Mouse (Mus musculus): ENCODE data around the gene Smox. TPM values are rescaled to one million over a fixed set of nuclear protein-coding genes. Genes with fewer than 3 reads are reported as not detected.

Smox gene
- total RNA-seq, 2 experiments from 2014 or later: 75.6 to 87.3 TPM

DNA sequence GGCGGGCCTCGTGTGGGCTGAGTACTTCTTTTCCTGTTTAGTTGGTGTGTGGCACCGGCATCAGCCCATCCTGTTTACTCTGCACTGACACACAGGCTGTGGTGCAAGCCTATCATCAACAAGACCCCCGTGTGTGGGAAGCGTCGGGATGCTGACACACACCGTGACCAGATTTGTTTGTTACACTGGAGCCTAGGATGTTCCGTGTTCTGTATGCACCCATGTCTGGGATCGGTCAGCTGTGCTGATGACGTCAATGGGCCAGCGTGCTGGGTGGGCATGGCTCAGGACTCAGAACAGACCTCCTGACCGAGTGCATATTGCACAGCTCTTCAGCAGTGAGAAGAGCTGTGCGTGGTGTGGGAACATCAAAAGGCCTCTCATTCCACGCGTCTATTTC, 6.2 kb upstream of the Smox start:
- DNase-seq: no peak

GRCm38 (mm10) chr2:131486046-131486445, 5.2 kb upstream of the Smox start:
- DNase-seq: no peak

DNA sequence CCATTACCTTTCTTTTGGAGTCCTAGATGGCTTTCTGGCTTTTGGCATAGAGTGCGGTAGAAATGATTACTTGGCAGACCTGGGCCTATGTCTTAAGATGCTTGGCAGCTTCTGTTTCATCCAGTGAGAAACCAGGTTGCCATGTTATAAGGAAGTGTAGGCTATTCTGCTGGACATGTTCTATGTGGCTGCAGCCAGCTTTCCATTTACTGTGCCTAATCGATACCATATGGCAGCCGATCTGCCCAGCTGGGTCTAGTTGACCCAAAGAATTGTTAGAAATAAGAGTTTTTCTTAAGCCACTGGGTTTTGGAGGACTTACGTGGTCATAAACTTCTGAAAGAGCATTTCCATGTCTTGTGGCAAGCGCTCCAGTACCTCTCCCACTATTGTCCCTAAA, 4.0 kb upstream of the Smox start:
- no peak for DNase-seq

DNA sequence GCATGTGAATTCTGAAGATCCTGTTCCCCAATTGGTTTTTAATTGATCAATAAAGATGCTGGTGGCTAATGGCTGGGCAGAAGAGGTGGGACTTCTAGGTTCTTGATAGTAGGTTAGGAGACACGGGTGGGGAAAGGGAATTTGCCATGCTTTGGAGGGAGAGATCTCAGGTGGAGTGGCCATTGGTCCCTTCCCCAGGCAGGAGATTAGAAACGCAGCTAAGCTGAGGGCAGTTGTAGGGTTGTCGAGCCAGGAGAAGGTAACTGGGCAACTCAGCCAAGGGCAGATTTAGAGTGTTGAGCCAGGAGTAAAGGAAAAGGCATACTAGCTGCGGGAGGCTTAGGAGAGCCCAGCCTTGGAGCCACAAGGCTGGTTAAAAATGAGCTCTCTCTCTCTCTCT, 3.0 kb upstream of the Smox start:
- no peak for DNase-seq

- no peak for DNase-seq
These were observed 2.4 kb upstream of the Smox start for GRCm38 (mm10) chr2:131488870-131489269.

DNA sequence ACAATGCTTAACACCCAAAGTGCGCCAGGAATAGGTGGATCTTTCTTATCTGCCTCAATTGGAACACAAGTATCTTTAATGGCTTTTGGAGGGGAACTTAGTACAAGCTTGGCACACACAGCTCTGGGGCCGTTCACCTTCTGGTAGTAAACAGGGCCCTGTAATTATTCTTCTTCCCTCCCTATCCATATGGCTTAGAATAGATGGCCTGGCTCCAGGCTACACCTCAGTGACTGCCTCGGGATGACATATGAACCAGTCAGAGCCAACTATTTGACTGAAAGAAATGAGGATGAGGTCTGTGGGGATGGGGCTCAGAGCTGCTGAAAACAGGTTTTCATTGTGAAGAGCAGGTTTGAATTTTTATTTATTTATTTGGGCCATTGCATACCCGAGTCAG, 1.7 kb upstream of the Smox start:
- no peak for DNase-seq

GRCm38 (mm10) chr2:131491707-131492595, 655 bp downstream of the Smox start:
- peak; percentile 83 to 84 for DNase-seq

DNA sequence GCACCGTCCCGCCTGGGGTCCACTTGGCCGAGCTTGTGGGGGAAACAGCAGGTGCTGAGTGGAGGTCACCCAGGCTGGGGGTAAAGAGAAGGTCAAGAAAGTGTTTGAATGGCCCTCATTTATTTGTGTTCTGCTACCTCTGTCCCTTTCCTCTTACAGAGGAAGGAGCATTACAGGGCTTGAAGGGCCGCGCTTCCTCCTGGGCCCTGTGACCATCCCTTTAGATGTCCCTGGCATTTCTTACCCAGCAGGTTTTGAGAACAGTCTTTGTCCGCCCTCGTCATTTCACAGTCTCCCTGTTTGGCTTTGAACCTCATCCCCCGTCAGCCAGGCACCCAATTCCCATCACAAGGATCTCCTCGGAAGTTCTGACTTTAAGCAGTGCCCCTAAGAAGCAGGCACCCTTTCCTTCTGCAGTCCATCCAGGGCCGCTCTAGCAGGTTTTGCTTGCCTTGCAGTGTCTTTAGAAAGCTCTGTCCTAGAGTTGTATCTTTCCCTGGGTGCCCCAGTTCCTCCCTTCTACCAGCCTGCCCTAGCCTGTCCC, 1.4 kb downstream of the Smox start:
- no peak for DNase-seq

GRCm38 (mm10) chr2:131493446-131493845, 2.1 kb downstream of the Smox start:
- DNase-seq: no peak

- no peak for DNase-seq
These were observed 4.0 kb downstream of the Smox start for GRCm38 (mm10) chr2:131495256-131495655.

- no peak for DNase-seq
These were observed 5.0 kb downstream of the Smox start for GRCm38 (mm10) chr2:131496125-131496820.

DNA sequence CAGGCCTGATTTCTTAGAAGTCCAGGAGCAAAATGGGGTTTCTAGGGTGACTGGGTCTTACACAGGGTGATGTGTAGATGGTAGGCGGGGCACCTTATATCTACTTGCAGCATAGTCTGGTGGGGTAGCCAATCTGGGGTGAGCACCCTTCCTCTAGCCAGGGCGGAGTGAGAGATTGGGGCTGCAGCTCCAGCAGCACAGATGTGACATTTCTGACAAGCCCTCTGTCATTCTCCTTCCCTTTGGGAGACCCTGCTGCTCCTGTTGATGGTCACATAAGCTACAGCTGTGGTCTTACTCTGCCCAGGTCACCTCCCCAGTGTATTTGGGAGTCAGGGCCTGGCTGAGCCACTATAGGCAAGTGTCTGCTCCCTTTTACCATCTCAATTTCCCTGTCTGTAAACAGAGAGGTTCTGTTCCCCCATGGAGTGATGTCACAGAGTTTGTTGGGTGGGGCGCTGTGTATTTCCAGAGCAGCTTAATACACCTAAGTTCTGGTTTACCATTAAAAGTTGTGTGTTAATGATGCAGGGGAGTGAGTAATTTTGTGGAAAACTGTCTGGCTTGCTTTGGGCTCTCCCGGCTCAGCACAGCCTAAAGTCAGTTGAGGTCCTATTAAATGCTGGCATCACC, 6.0 kb downstream of the Smox start:
- no peak for DNase-seq

GRCm38 (mm10) chr2:131498219-131498618, 6.9 kb downstream of the Smox start:
- peak in 1 of 2 experiments; percentile 57 for DNase-seq

DNA sequence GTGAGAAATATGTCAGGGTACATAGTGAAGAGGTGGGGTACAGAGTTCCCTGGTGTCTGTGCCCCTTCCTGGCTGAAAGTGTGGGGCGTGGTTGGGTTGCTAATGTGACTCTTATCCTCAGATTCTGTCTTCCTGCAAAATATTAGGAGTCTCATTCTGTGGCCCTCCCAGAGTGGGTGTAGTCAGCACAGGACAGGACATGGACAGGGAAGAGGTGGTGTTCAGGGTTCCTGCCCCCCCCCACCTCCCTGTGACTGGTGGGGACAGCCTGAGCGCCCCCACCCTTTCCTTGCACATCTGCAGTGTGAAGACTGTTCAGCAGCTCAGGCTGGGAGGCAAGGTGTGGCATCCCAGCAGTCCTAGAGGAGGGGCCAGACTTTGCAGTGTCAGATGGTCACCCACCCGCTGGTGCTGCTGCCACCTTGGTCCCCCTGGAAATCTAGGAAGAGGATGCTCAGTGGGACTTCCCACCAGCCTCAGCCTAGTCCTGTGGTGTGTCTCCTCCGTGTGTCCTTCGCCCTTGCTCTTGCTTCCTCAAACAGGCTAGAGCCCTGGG, 8.1 kb downstream of the Smox start:
- DNase-seq: no peak

DNA sequence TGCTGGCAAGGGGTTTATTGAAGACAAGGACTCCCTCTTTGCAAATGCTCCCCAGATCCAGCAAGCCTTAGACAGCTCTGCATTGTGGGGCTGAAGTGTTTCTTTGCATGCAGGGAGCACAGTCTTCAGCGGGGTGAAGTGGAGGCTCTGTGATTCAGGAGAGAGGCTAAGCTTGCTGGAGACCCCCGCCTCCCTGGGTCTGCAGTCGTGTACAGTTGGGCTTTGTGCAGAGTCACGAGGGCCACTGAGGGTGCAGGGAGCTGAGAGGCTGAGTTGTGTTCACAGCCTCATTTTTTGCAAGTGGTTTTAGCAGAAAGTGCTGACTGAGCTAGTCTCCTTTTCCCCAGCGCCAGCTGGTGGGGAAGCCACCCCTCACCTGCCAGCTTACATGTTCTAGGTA, 10.6 kb downstream of the Smox start:
- no peak for DNase-seq

- no peak for DNase-seq
These were observed 11.3 kb downstream of the Smox start for GRCm38 (mm10) chr2:131502561-131502960.

GRCm38 (mm10) chr2:131505431-131505830, 14.1 kb downstream of the Smox start:
- no peak for DNase-seq

GRCm38 (mm10) chr2:131506358-131506757, 15.1 kb downstream of the Smox start:
- peak in 1 of 2 experiments; percentile 41 for DNase-seq

DNA sequence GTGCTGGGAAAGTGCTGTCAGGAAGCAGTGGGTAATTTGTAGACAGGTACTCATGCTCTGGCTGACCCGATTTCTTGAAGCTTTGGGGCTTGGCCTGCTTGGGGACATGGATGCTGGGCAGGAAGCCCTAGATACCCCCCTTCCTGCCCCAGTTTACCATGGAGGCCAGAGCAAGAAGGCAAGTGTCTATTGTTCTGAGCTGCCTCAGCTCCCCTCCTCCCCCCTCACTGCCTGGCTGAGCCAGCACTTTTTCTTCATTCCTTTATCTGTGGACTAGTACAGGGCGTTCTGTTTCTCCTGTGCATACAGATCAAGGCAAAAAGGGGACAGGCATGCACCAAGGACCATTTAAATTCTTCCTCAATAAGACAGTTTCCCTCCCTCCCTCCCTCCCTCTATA, 17.2 kb downstream of the Smox start:
- peak; percentile 67 to 76 for DNase-seq

DNA sequence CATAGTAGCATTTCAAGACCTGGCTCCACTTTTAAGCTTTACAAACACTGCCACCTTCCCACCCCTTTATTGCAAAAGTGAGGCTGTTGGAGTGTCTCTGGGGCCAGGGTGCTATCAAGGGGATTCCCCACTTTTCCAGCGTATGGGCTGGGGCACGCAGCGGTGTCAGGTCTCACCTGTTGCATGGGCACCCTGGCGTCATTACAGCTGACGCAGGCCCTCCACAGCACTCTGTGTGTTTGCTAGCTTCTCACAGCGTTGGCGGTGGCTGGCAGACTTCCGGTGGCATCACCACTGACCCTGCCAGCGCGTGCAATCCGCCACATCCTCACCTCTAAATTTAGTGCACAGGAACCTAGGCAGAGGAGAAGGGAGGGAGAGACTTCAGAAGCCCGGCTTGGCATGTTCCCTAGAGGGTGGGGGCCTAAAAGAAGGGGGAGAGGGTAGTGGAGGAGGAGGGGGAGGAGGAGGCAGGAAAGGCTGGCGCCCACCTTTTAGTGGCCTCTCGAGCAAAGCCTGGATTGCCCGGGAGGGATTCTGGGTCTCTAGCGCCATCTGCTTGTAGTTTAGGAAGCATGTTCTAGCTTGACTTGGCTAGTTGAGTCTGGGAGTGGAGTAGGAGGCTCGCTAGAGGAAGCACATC, 18.5 kb downstream of the Smox start:
- DNase-seq: peak; percentile 57 to 66

DNA sequence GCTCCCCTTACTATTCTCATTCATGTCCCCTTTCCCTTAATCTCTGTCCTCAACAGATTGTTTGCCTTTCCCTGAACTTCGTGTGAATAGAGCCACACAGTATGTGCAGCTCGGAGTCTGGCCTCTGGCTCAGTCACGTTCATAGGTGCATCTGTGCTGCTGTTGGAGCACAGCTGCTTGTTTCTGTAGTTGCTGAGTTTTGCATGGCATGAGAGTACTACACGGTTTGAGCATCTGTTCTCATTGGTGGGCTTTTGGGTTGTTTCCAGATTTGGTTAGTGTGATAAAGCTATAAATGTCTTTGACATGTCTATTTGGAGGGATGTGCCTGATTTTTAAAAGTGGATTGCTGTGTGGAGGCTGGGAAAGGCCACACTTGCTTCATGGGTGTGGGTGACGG, 19.2 kb downstream of the Smox start:
- no peak for DNase-seq

GRCm38 (mm10) chr2:131513477-131513876, 22.2 kb downstream of the Smox start:
- no peak for DNase-seq
